ENCODE assay signal across 31 mouse cellular contexts in genomic region chr5:129855163-129855562, GRCm38 (mm10). TPM values are rescaled to one million over a fixed set of nuclear protein-coding genes. Genes with fewer than 3 reads are reported as not detected.
DNase-seq lines count a peak whose midpoint lies in the region; ATAC-seq and TF ChIP-seq lines count a peak whose summit lies in the region.
"Had no signal": no experiment of that assay in that cellular context is flagged by ENCODE, and none has a peak within 500 bp of the region (broad histone marks: within the 10 kb centered on the region; RNA-seq: fewer than 3 reads in every experiment).

No protein-coding gene starts in this region.

- H3K4me2 ChIP-seq in heart, embryonic 11.5 days: peak overlapping the region; percentile 7; the same call in 1 of the 2 replicates
- H3K4me2 ChIP-seq in hindbrain, postnatal 0 days (ENCODE audit: low read depth, low read length): no peak overlapping the region
- H3K4me2 ChIP-seq in kidney, postnatal 0 days (ENCODE audit: low read length): no peak overlapping the region
- H3K4me2 ChIP-seq: embryonic facial prominence, embryonic 12.5 days; hindbrain, embryonic 14.5 days; limb, embryonic 15.5 days; liver, embryonic 13.5 days; midbrain, embryonic 15.5 days had no signal

- 35% methylated on average over 5 of the region's 5 CpGs for WGBS in heart, embryonic 11.5 days (ENCODE audit: insufficient replicate concordance)
- 47% methylated on average over 5 of the region's 5 CpGs for WGBS in hindbrain, postnatal 0 days
- 41% methylated on average over 5 of the region's 5 CpGs for WGBS in hindbrain, embryonic 10.5 days
- WGBS in kidney, postnatal 0 days: 35% methylated on average over 5 of the region's 5 CpGs

- no peaks in the 10 kb centered on the region for H3K9me3 ChIP-seq in heart, embryonic 11.5 days (replicated peaks; ENCODE audit: control insufficient read depth, low read length)
- no peaks in the 10 kb centered on the region for H3K9me3 ChIP-seq in hindbrain, postnatal 0 days (ENCODE audit: low read length)
- no peaks in the 10 kb centered on the region for H3K9me3 ChIP-seq in hindbrain, embryonic 10.5 days
- no peaks in the 10 kb centered on the region for H3K9me3 ChIP-seq in kidney, postnatal 0 days (replicated peaks; ENCODE audit: low read length)
- H3K9me3 ChIP-seq: embryonic facial prominence, embryonic 12.5 days; heart, embryonic 10.5 days; limb, embryonic 10.5 days; limb, embryonic 15.5 days; liver, embryonic 13.5 days; midbrain, embryonic 15.5 days had no signal

- no peaks in the 10 kb centered on the region for H3K27me3 ChIP-seq in heart, embryonic 11.5 days (ENCODE audit: control insufficient read depth, insufficient read depth, low read length)
- no peaks in the 10 kb centered on the region for H3K27me3 ChIP-seq in hindbrain, postnatal 0 days (ENCODE audit: insufficient read depth, low read length)
- H3K27me3 ChIP-seq in hindbrain, embryonic 10.5 days (ENCODE audit: insufficient read depth, poor library complexity, severe bottlenecking): no peaks in the 10 kb centered on the region
- H3K27me3 ChIP-seq in kidney, postnatal 0 days (ENCODE audit: insufficient read depth, low read length): no peaks in the 10 kb centered on the region
- H3K27me3 ChIP-seq: embryonic facial prominence, embryonic 12.5 days; limb, embryonic 15.5 days; liver, embryonic 13.5 days; midbrain, embryonic 15.5 days had no signal

- H3K27ac ChIP-seq in heart, embryonic 11.5 days (ENCODE audit: low read depth, low read length): no peak overlapping the region
- H3K27ac ChIP-seq in hindbrain, postnatal 0 days: no peak overlapping the region
- H3K27ac ChIP-seq in hindbrain, embryonic 10.5 days: no peak overlapping the region
- H3K27ac ChIP-seq in kidney, postnatal 0 days: no peak overlapping the region
- H3K27ac ChIP-seq: embryonic facial prominence, embryonic 12.5 days; heart, embryonic 10.5 days; hindbrain, embryonic 14.5 days; limb, embryonic 10.5 days; limb, embryonic 15.5 days; liver, embryonic 13.5 days; midbrain, embryonic 15.5 days had no signal

- no peaks in the 10 kb centered on the region for H3K4me1 ChIP-seq in heart, embryonic 11.5 days (ENCODE audit: control insufficient read depth, insufficient read depth, low read length)
- no peaks in the 10 kb centered on the region for H3K4me1 ChIP-seq in hindbrain, postnatal 0 days (ENCODE audit: insufficient read depth, low read length)
- H3K4me1 ChIP-seq in hindbrain, embryonic 10.5 days (replicated peaks): no peaks in the 10 kb centered on the region
- no peaks in the 10 kb centered on the region for H3K4me1 ChIP-seq in kidney, postnatal 0 days (replicated peaks; ENCODE audit: insufficient read depth, low read length)
- H3K4me1 ChIP-seq: embryonic facial prominence, embryonic 12.5 days; heart, embryonic 10.5 days; limb, embryonic 10.5 days; limb, embryonic 15.5 days; midbrain, embryonic 15.5 days had no signal

- intact Hi-C loops in heart, postnatal 25 days (cut with DNase I): no loop called here

- TF ChIP-seq CTCF in hindbrain, postnatal 0 days (IDR thresholded peaks at IDR 0.05; ENCODE audit: low read depth): peak; percentile 26; the same call in 1 of the 2 replicates
- peak; percentile 64 for TF ChIP-seq CTCF in kidney, postnatal 0 days (IDR thresholded peaks at IDR 0.05; ENCODE audit: low read depth)

- peaks cover 4% of the 10 kb centered on the region for H3K36me3 ChIP-seq in heart, embryonic 11.5 days (ENCODE audit: control insufficient read depth, insufficient read depth, low read length)
- peaks cover 21% of the 10 kb centered on the region for H3K36me3 ChIP-seq in hindbrain, postnatal 0 days (ENCODE audit: insufficient read depth, low read length)
- H3K36me3 ChIP-seq in hindbrain, embryonic 10.5 days: peaks cover 77% of the 10 kb centered on the region
- peaks cover 14% of the 10 kb centered on the region for H3K36me3 ChIP-seq in kidney, postnatal 0 days (ENCODE audit: insufficient read depth, low read length)

- DNase-seq in heart, postnatal 25 days (ENCODE audit: low spot score): no peak
- no peak for DNase-seq in hindbrain, postnatal 0 days (ENCODE audit: low spot score)
- no peak for DNase-seq in hindbrain, embryonic 10.5 days (ENCODE audit: low spot score)
- DNase-seq in kidney, postnatal 0 days (ENCODE audit: low spot score): peak; percentile 73
- no peak for DNase-seq in kidney, adult 18-20 months
- DNase-seq in Muller cell, postnatal 12 days (ENCODE audit: inconsistent ontology term): peak; percentile 22
- DNase-seq in cerebellum, postnatal 4 days (ENCODE audit: low spot score in 2 of 2): no peak
- DNase-seq: adrenal gland, postnatal 14 days; cerebellum, adult 11 months; cerebellum, adult 9-10 months; cerebellum, postnatal 36 days; embryo, embryonic 11 days; heart, postnatal 36 days; kidney, adult 8-10 months; layer of hippocampus, adult 9-11 months; liver, embryonic 13.5 days; lung, adult 2 months; lung, postnatal 14 days; right cerebral cortex, adult 18-20 months; spleen, adult 18-20 months; thymus, postnatal 14 days had no signal

- ATAC-seq in heart, embryonic 11.5 days (replicated peaks; ENCODE audit: insufficient number of reproducible peaks, low FRiP score, low TSS enrichment): 0 out of 2 replicates have a peak, but pooled peaks have one; percentile 12
- ATAC-seq in hindbrain, postnatal 0 days: no peak; the same call in 1 of the 2 replicates
- ATAC-seq in kidney, postnatal 0 days (replicated peaks; ENCODE audit: low FRiP score, low read depth): peak; percentile 52; the same call in 1 of the 2 replicates
- ATAC-seq: forebrain, embryonic 14.5 days; inflammation-experienced regulatory T-cells, adult 6 months; midbrain, embryonic 15.5 days had no signal

- no peak overlapping the region for H3K9ac ChIP-seq in heart, embryonic 11.5 days (ENCODE audit: low read depth, low read length)
- no peak overlapping the region for H3K9ac ChIP-seq in hindbrain, postnatal 0 days (replicated peaks; ENCODE audit: low read length)
- H3K9ac ChIP-seq in kidney, postnatal 0 days (ENCODE audit: low read depth, low read length): no peak overlapping the region
- H3K9ac ChIP-seq: embryonic facial prominence, embryonic 12.5 days; hindbrain, embryonic 14.5 days; limb, embryonic 15.5 days; liver, embryonic 13.5 days; midbrain, embryonic 15.5 days had no signal

- no peak overlapping the region for H3K4me3 ChIP-seq in heart, embryonic 11.5 days (ENCODE audit: low read depth, low read length)
- H3K4me3 ChIP-seq in hindbrain, postnatal 0 days (ENCODE audit: low read length): no peak overlapping the region
- H3K4me3 ChIP-seq in hindbrain, embryonic 10.5 days: no peak overlapping the region
- no peak overlapping the region for H3K4me3 ChIP-seq in kidney, postnatal 0 days (replicated peaks; ENCODE audit: low read depth, low read length)
- H3K4me3 ChIP-seq: embryonic facial prominence, embryonic 12.5 days; limb, embryonic 10.5 days; limb, embryonic 15.5 days; liver, embryonic 13.5 days; midbrain, embryonic 15.5 days had no signal

RNA-seq across cellular contexts. Expression of gene Sumf2, which starts 8.4 kb away (rescaled TPM):
- 35.6 and 37.3 TPM in 2 replicates for polyA plus RNA-seq in heart, embryonic 11.5 days (2014; fragmentation: Nextera tagmentation; extraction: Ambion mirVana)
- total RNA-seq in heart, postnatal 25 days (2021): 10 to 100 TPM; 10.0 to 12.2 TPM
- total RNA-seq in hindbrain, postnatal 0 days (2014; rRNA removed): 21.8 and 23.2 TPM in 2 replicates
- polyA plus RNA-seq in hindbrain, postnatal 0 days (2015; fragmentation: Nextera tagmentation; extraction: Ambion mirVana): 25.2 and 29.4 TPM in 2 replicates
- polyA plus RNA-seq in hindbrain, embryonic 10.5 days (2016; fragmentation: Nextera tagmentation; extraction: Ambion mirVana): 46.6 and 47.5 TPM in 2 replicates
- 52.1 and 55.5 TPM in 2 replicates for polyA plus RNA-seq in kidney, postnatal 0 days (2015; fragmentation: Nextera tagmentation; extraction: Ambion mirVana)

RNA-seq across cellular contexts. Expression of gene Chchd2, which starts 32.1 kb away (rescaled TPM):
- polyA plus RNA-seq in heart, embryonic 11.5 days (2014; fragmentation: Nextera tagmentation; extraction: Ambion mirVana): 871 and 955 TPM in 2 replicates
- 1,000 to 10,000 TPM; 1,029 to 1,056 TPM for total RNA-seq in heart, postnatal 25 days (2021)
- 1,207 and 1,381 TPM in 2 replicates for total RNA-seq in hindbrain, postnatal 0 days (2014; rRNA removed)
- 877 TPM in 2 replicates for polyA plus RNA-seq in hindbrain, postnatal 0 days (2015; fragmentation: Nextera tagmentation; extraction: Ambion mirVana)
- polyA plus RNA-seq in hindbrain, embryonic 10.5 days (2016; fragmentation: Nextera tagmentation; extraction: Ambion mirVana): 1,092 and 1,098 TPM in 2 replicates
- 1,323 and 1,401 TPM in 2 replicates for polyA plus RNA-seq in kidney, postnatal 0 days (2015; fragmentation: Nextera tagmentation; extraction: Ambion mirVana)

RNA-seq across cellular contexts. Expression of gene Zbed5, which starts 40.4 kb away (rescaled TPM):
- 4.8 and 5.8 TPM in 2 replicates for polyA plus RNA-seq in heart, embryonic 11.5 days (2014; fragmentation: Nextera tagmentation; extraction: Ambion mirVana)
- under 1 TPM; 0.21 to 0.31 TPM for total RNA-seq in heart, postnatal 25 days (2021)
- total RNA-seq in hindbrain, postnatal 0 days (2014; rRNA removed): 9.6 and 10.4 TPM in 2 replicates
- 7.4 and 7.9 TPM in 2 replicates for polyA plus RNA-seq in hindbrain, postnatal 0 days (2015; fragmentation: Nextera tagmentation; extraction: Ambion mirVana)
- 6.2 and 6.7 TPM in 2 replicates for polyA plus RNA-seq in hindbrain, embryonic 10.5 days (2016; fragmentation: Nextera tagmentation; extraction: Ambion mirVana)
- 6.1 and 6.6 TPM in 2 replicates for polyA plus RNA-seq in kidney, postnatal 0 days (2015; fragmentation: Nextera tagmentation; extraction: Ambion mirVana)

RNA-seq across cellular contexts. Expression of gene Phkg1, which starts 43.2 kb away (rescaled TPM):
- 0.32 and 0.42 TPM in 2 replicates for polyA plus RNA-seq in heart, embryonic 11.5 days (2014; fragmentation: Nextera tagmentation; extraction: Ambion mirVana)
- 10 to 100 TPM; 16.1 to 18.4 TPM for total RNA-seq in heart, postnatal 25 days (2021)
- 2.0 and 3.6 TPM in 2 replicates for total RNA-seq in hindbrain, postnatal 0 days (2014; rRNA removed)
- polyA plus RNA-seq in hindbrain, postnatal 0 days (2015; fragmentation: Nextera tagmentation; extraction: Ambion mirVana): 1.7 and 3.3 TPM in 2 replicates
- polyA plus RNA-seq in hindbrain, embryonic 10.5 days (2016; fragmentation: Nextera tagmentation; extraction: Ambion mirVana): 0.10 and 0.26 TPM in 2 replicates
- 0.05 and 0.10 TPM in 2 replicates for polyA plus RNA-seq in kidney, postnatal 0 days (2015; fragmentation: Nextera tagmentation; extraction: Ambion mirVana)
- polyA plus RNA-seq: neural tube, embryonic 11.5 days had no signal

RNA-seq across cellular contexts. Expression of gene Nupr1l, which starts 53.2 kb away (rescaled TPM):
- 1.0 and 2.4 TPM in 2 replicates for polyA plus RNA-seq in heart, embryonic 11.5 days (2014; fragmentation: Nextera tagmentation; extraction: Ambion mirVana)
- total RNA-seq in heart, postnatal 25 days (2021): 1 to 10 TPM; 1.1 to 1.5 TPM
- 3.5 and 4.1 TPM in 2 replicates for total RNA-seq in hindbrain, postnatal 0 days (2014; rRNA removed)
- 6.0 and 6.1 TPM in 2 replicates for polyA plus RNA-seq in hindbrain, postnatal 0 days (2015; fragmentation: Nextera tagmentation; extraction: Ambion mirVana)
- 3.5 and 4.3 TPM in 2 replicates for polyA plus RNA-seq in hindbrain, embryonic 10.5 days (2016; fragmentation: Nextera tagmentation; extraction: Ambion mirVana)
- 6.5 and 6.8 TPM in 2 replicates for polyA plus RNA-seq in kidney, postnatal 0 days (2015; fragmentation: Nextera tagmentation; extraction: Ambion mirVana)

Comparison
In these comparisons a context has a peak if more than half of its experiments do, and no peak if none do; other contexts are left out.
1. DNase-seq: peak in kidney, postnatal 0 days (single experiment) and Muller cell, postnatal 12 days (single experiment); none in heart, postnatal 25 days (single experiment), hindbrain, postnatal 0 days (single experiment), hindbrain, embryonic 10.5 days (single experiment), kidney, adult 18-20 months (single experiment) and cerebellum, postnatal 4 days (0 of 2).